Mouse (Mus musculus) MEL (cell line): ENCODE measurements around the gene Cd70. TPM values are rescaled to one million over a fixed set of nuclear protein-coding genes. Genes with fewer than 3 reads are reported as not detected.

Experiments used
- DNase-seq: peaks from one replicate; pipeline ENCODE4 v3.0.0; 2011; ENCODE audit warnings: low read depth, low spot score
- H3K27ac ChIP-seq: 2 replicates; pipeline ENCODE4 v1.5.1; 2012; ENCODE audit warnings: low read depth, mild to moderate bottlenecking, control low read depth, low read length, moderate library complexity; ENCODE audit not compliant: control insufficient read depth
- H3K27me3 ChIP-seq, 2 experiments: fragments of 150-350 bp in 1 of 2; sonication (generic) in 1 of 2; 2 replicates each; pipeline ENCODE4 v1.6.1; 2012; ENCODE audit warnings: low read length in 2 of 2, mild to moderate bottlenecking in 2 of 2, improper control_type of control experiment in 1 of 2, moderate library complexity in 1 of 2; ENCODE audit not compliant: insufficient read depth in 2 of 2, control insufficient read depth in 1 of 2
- H3K36me3 ChIP-seq, 2 experiments: 2 replicates each; pipeline ENCODE4 v1.6.1; 2012 to 2014; ENCODE audit warnings: low read length in 2 of 2, improper control_type of control experiment in 1 of 2, inconsistent platforms in 1 of 2, mild to moderate bottlenecking in 1 of 2; ENCODE audit not compliant: insufficient read depth in 2 of 2, control insufficient read depth in 1 of 2
- H3K4me1 ChIP-seq, 2 experiments: fragments of 150-350 bp in 1 of 2; sonication (generic) in 1 of 2; 2 replicates each; pipeline ENCODE4 v1.6.1; 2012; ENCODE audit warnings: low read length in 2 of 2, improper control_type of control experiment in 1 of 2, mild to moderate bottlenecking in 1 of 2; ENCODE audit not compliant: insufficient read depth in 2 of 2, control insufficient read depth in 1 of 2
- H3K4me3 ChIP-seq, 2 experiments: fragments of 150-350 bp in 1 of 2; sonication (generic) in 1 of 2; 2 replicates each; pipeline ENCODE4 v1.5.1; 2012; ENCODE audit warnings: low read depth in 2 of 2, low read length in 2 of 2, mild to moderate bottlenecking in 2 of 2, moderate library complexity in 2 of 2, control low read depth in 1 of 2, improper control_type of control experiment in 1 of 2; ENCODE audit not compliant: control insufficient read depth in 1 of 2, insufficient read depth in 1 of 2
- H3K79me2 ChIP-seq: 2 replicates; pipeline ENCODE4 v1.6.1; 2012; ENCODE audit warnings: mild to moderate bottlenecking, low read length, moderate library complexity; ENCODE audit not compliant: control insufficient read depth, poor library complexity, insufficient read depth
- H3K9ac ChIP-seq: 2 replicates; pipeline ENCODE4 v1.6.1; 2012; ENCODE audit warnings: low read depth, mild to moderate bottlenecking, control low read depth, low read length, moderate library complexity; ENCODE audit not compliant: control insufficient read depth, poor library complexity, severe bottlenecking
- H3K9me3 ChIP-seq: fragments of 150-350 bp; sonication (generic); replicated peaks from 2 replicates; pipeline ENCODE4 v1.6.1; 2012; ENCODE audit warnings: mild to moderate bottlenecking, low read length, improper control_type of control experiment, moderate library complexity; ENCODE audit not compliant: insufficient read depth
- BHLHE40 ChIP-seq: IDR thresholded peaks from 2 replicates; pipeline ENCODE4 v1.6.1; 2012; ENCODE audit warnings: low read depth, mild to moderate bottlenecking, inconsistent platforms, low read length, improper control_type of control experiment, borderline replicate concordance
- CHD2 ChIP-seq: IDR thresholded peaks from 2 replicates; pipeline ENCODE4 v1.6.1; 2011; ENCODE audit warnings: low read length, improper control_type of control experiment
- CTCF ChIP-seq, 3 experiments: IDR thresholded peaks in 2 of 3; conservative IDR thresholded peaks in 1 of 3; 2 replicates each; pipeline ENCODE4 v1.5.1; 2011 to 2012; ENCODE audit warnings: low read length in 3 of 3, low read depth in 2 of 3, mild to moderate bottlenecking in 2 of 3, improper control_type of control experiment in 1 of 3, inconsistent platforms in 1 of 3, mixed read lengths in 1 of 3, moderate library complexity in 1 of 3; ENCODE audit not compliant: control insufficient read depth in 1 of 3, insufficient read depth in 1 of 3, poor library complexity in 1 of 3, severe bottlenecking in 1 of 3
- EP300 ChIP-seq, 2 experiments: IDR thresholded peaks; 2 replicates each; pipeline ENCODE4 v1.6.1; 2011; ENCODE audit warnings: improper control_type of control experiment in 2 of 2, low read length in 2 of 2, low read depth in 1 of 2, mild to moderate bottlenecking in 1 of 2
- ETS1 ChIP-seq: IDR thresholded peaks from 2 replicates; pipeline ENCODE4 v1.6.1; 2012; ENCODE audit warnings: low read depth, mild to moderate bottlenecking, inconsistent platforms, low read length, improper control_type of control experiment, moderate library complexity
- GABPA ChIP-seq: IDR thresholded peaks from 2 replicates; pipeline ENCODE4 v1.6.1; 2012; ENCODE audit warnings: low read depth, mild to moderate bottlenecking, inconsistent platforms, low read length, improper control_type of control experiment, moderate library complexity
- GATA1 ChIP-seq: IDR thresholded peaks from 2 replicates; pipeline ENCODE4 v1.6.1; 2011; ENCODE audit warnings: low read depth, low read length, improper control_type of control experiment
- HCFC1 ChIP-seq: IDR thresholded peaks from 2 replicates; pipeline ENCODE4 v1.6.1; 2012; ENCODE audit warnings: low read depth, mild to moderate bottlenecking, inconsistent platforms, low read length, improper control_type of control experiment, moderate library complexity
- JUND ChIP-seq: IDR thresholded peaks from 2 replicates; pipeline ENCODE4 v1.6.1; 2011; ENCODE audit warnings: low read depth, mild to moderate bottlenecking, improper control_type of control experiment, low read length
- MAFK ChIP-seq: IDR thresholded peaks from 2 replicates; pipeline ENCODE4 v1.6.1; 2011; ENCODE audit warnings: low read depth, mild to moderate bottlenecking, low read length, improper control_type of control experiment, borderline replicate concordance
- MAX ChIP-seq: IDR thresholded peaks from 2 replicates; pipeline ENCODE4 v1.6.1; 2011; ENCODE audit warnings: low read length, improper control_type of control experiment
- MAZ ChIP-seq: IDR thresholded peaks from 2 replicates; pipeline ENCODE4 v1.6.1; 2012; ENCODE audit warnings: low read depth, mild to moderate bottlenecking, inconsistent platforms, low read length, improper control_type of control experiment
- MEF2A ChIP-seq: IDR thresholded peaks from 2 replicates; pipeline ENCODE4 v1.6.1; 2014; ENCODE audit warnings: low read depth, mild to moderate bottlenecking, inconsistent platforms, low read length, improper control_type of control experiment; ENCODE audit not compliant: poor library complexity, insufficient replicate concordance, severe bottlenecking; ENCODE audit errors: extremely low read depth
- MXI1 ChIP-seq: IDR thresholded peaks from 2 replicates; pipeline ENCODE4 v1.6.1; 2011; ENCODE audit warnings: mild to moderate bottlenecking, low read depth, low read length, improper control_type of control experiment
- MYB ChIP-seq: IDR thresholded peaks from 2 replicates; pipeline ENCODE4 v1.6.1; 2011; ENCODE audit warnings: mild to moderate bottlenecking, low read depth, low read length, improper control_type of control experiment
- MYC ChIP-seq: IDR thresholded peaks from 2 replicates; pipeline ENCODE4 v1.6.1; 2011; ENCODE audit warnings: low read depth, mild to moderate bottlenecking, low read length, improper control_type of control experiment, moderate library complexity
- POLR2AphosphoS2 ChIP-seq: IDR thresholded peaks from 2 replicates; pipeline ENCODE4 v1.6.1; 2011; ENCODE audit warnings: low read length, improper control_type of control experiment
- POLR2AphosphoS5 ChIP-seq: IDR thresholded peaks from 2 replicates; pipeline ENCODE4 v1.6.1; 2012; ENCODE audit warnings: low read depth, borderline replicate concordance, mild to moderate bottlenecking, inconsistent platforms, low read length, moderate library complexity, mixed read lengths
- SIN3A ChIP-seq: IDR thresholded peaks from 2 replicates; pipeline ENCODE4 v1.6.1; 2012; ENCODE audit warnings: low read length, improper control_type of control experiment, inconsistent platforms
- TAL1 ChIP-seq: IDR thresholded peaks from 2 replicates; pipeline ENCODE4 v1.6.1; 2012; ENCODE audit warnings: mild to moderate bottlenecking, inconsistent platforms, low read length, moderate library complexity, mixed read lengths
- TBP ChIP-seq: IDR thresholded peaks from 2 replicates; pipeline ENCODE4 v1.8.0; 2011; ENCODE audit warnings: low read depth, low read length, improper control_type of control experiment
- TCF12 ChIP-seq: IDR thresholded peaks from 2 replicates; pipeline ENCODE4 v1.6.1; 2014; ENCODE audit warnings: low read depth, mild to moderate bottlenecking, inconsistent platforms, low read length, improper control_type of control experiment, moderate library complexity
- USF2 ChIP-seq, 2 experiments: IDR thresholded peaks; 2 replicates each; pipeline ENCODE4 v1.6.1; 2011 to 2012; ENCODE audit warnings: improper control_type of control experiment in 2 of 2, low read length in 2 of 2, borderline replicate concordance in 1 of 2, inconsistent platforms in 1 of 2, low read depth in 1 of 2, mild to moderate bottlenecking in 1 of 2; ENCODE audit not compliant: insufficient read depth in 1 of 2
- ZC3H11A ChIP-seq: IDR thresholded peaks from 2 replicates; pipeline ENCODE4 v1.6.1; 2012; ENCODE audit warnings: low read depth, mild to moderate bottlenecking, inconsistent platforms, low read length, improper control_type of control experiment
- ZKSCAN1 ChIP-seq: IDR thresholded peaks from 2 replicates; pipeline ENCODE4 v1.6.1; 2012; ENCODE audit warnings: low read depth, mild to moderate bottlenecking, inconsistent platforms, low read length, improper control_type of control experiment, moderate library complexity
- ZNF384 ChIP-seq: IDR thresholded peaks from 2 replicates; pipeline ENCODE4 v1.6.1; 2012; ENCODE audit warnings: low read depth, mild to moderate bottlenecking, inconsistent platforms, low read length, improper control_type of control experiment
- polyA plus RNA-seq, 2 experiments: library from polyadenylated mRNA; stranded (reverse) in 1 of 2; unstranded in 1 of 2; fragments of >175 nt in 1 of 2; fragments of >200 nt in 1 of 2; gene quantifications; 2 replicates each; pipeline versions ENCODE4 v1.2.1 to v1.2.4; 2012; ENCODE audit warnings: low replicate concordance in 2 of 2, low read depth in 1 of 2; ENCODE audit not compliant: insufficient read length in 2 of 2, insufficient read depth in 1 of 2, missing spikeins in 1 of 2
- total RNA-seq: library from RNA; depleted of rRNA; stranded (reverse); fragments of 300-350 nt; gene quantifications from 2 replicates; pipeline ENCODE4 v1.2.3, GENCODE M21; 2012

Gene Cd70
- total and polyA plus RNA-seq, 3 experiments: not detected

- H3K4me3 ChIP-seq: no peak within 1 kb of the TSS
- H3K4me1 ChIP-seq: peaks cover 2 to 17% of the 10 kb centered on the region in 2 experiments
- peaks cover 0 to 15% of the 10 kb centered on the region in 2 experiments; a peak in 2 of 4 replicates for H3K36me3 ChIP-seq
- no peaks in the 10 kb centered on the region for H3K9me3 ChIP-seq
- H3K27me3 ChIP-seq: no peaks in the 10 kb centered on the region
- no peak for DNase-seq
- TF ChIP-seq CHD2 (no peak), POLR2AphosphoS2 (no peak), ETS1 (no peak), MYB (no peak), POLR2AphosphoS5 (no peak), GATA1 (no peak), MAFK (no peak), GABPA (no peak), HCFC1 (no peak), CTCF (IDR thresholded peaks at IDR 0.05 in 2 of 3, conservative IDR thresholded peaks at IDR 0.05 in 1 of 3; ENCODE audit: control insufficient read depth in 1 of 3, insufficient read depth in 1 of 3, low read depth in 2 of 3, low read length in 3 of 3, poor library complexity in 1 of 3, severe bottlenecking in 1 of 3) (no peak), ZKSCAN1 (no peak)
- no peak within 1 kb of the TSS for H3K9ac ChIP-seq
- H3K79me2 ChIP-seq: no peaks in the 10 kb centered on the region
- H3K27ac ChIP-seq: no peak within 1 kb of the TSS
Observed at GRCm38 (mm10) chr17:57194041-57194507, 44.5 kb upstream of the Cd70 start, which contains the start of gene Tnfsf14. Tnfsf14 (minus strand) TSS chr17:57194177.

GRCm38 (mm10) chr17:57188510-57189192 lies 39.1 kb upstream of the Cd70 start:
- H3K36me3 ChIP-seq: peaks cover 0 to 17% of the 10 kb centered on the region in 2 experiments; a peak in 2 of 4 replicates
- peaks cover 3 to 25% of the 10 kb centered on the region in 2 experiments for H3K4me1 ChIP-seq
- H3K79me2 ChIP-seq: no peaks in the 10 kb centered on the region
- H3K27ac ChIP-seq: peak overlapping the region; percentile 41
- no peaks in the 10 kb centered on the region for H3K9me3 ChIP-seq
- no peak overlapping the region for H3K4me3 ChIP-seq
- peak overlapping the region; percentile 21 for H3K9ac ChIP-seq
- TF ChIP-seq GATA1 (peak; percentile 78), TAL1 (no peak), MEF2A (no peak), ZNF384 (peak; percentile 71), MAX (no peak), TCF12 (peak; percentile 42; the same call in 1 of the 2 replicates), USF2 (IDR thresholded peaks at IDR 0.05; ENCODE audit: borderline replicate concordance in 1 of 2, insufficient read depth in 1 of 2, low read depth in 1 of 2, low read length in 2 of 2) (no peak), SIN3A (no peak), JUND (no peak), ZC3H11A (no peak), TBP (0 out of 2 replicates have a peak, but pooled peaks have one; percentile 6), MYC (0 out of 2 replicates have a peak, but pooled peaks have one; percentile 30), EP300 (IDR thresholded peaks at IDR 0.05; ENCODE audit: low read depth in 1 of 2, low read length in 2 of 2) (peak; percentile 77 to 80), MAZ (0 out of 2 replicates have a peak, but pooled peaks have one; percentile 15), GABPA (no peak), MAFK (no peak), ETS1 (0 out of 2 replicates have a peak, but pooled peaks have one; percentile 46), BHLHE40 (no peak), POLR2AphosphoS2 (no peak), MXI1 (no peak), CTCF (IDR thresholded peaks at IDR 0.05 in 2 of 3, conservative IDR thresholded peaks at IDR 0.05 in 1 of 3; ENCODE audit: control insufficient read depth in 1 of 3, insufficient read depth in 1 of 3, low read depth in 2 of 3, low read length in 3 of 3, poor library complexity in 1 of 3, severe bottlenecking in 1 of 3) (no peak), CHD2 (no peak)
- DNase-seq: peak; percentile 64
- H3K27me3 ChIP-seq: no peaks in the 10 kb centered on the region
